Mouse (Mus musculus) CD4-positive, CD25-positive, alpha-beta regulatory T cell, adult 4 months (primary cell): ENCODE results near the gene Gm44. TPM values are rescaled to one million over a fixed set of nuclear protein-coding genes. Genes with fewer than 3 reads are reported as not detected.
"Not testable (repeated sequence)": the region's sequence is repeated elsewhere in the genome, so short reads cannot be mapped to it uniquely, and the experiment has no call there.

Source experiments
- ATAC-seq: one replicate; pipeline ENCODE4 v1.8.0; 2017
- polyA plus RNA-seq, 2 experiments: library from polyadenylated mRNA; unstranded; fragments of 100-300 nt; shearing (Covaris generic); gene quantifications; one replicate each; pipeline ENCODE4 v1.2.1; 2017

Gene Gm44
- polyA plus RNA-seq = not detected

GRCm38 (mm10) chrX:90891842-90892241 is at the start of gene Gm44:
Gene Gm44 (plus strand): TSS chrX:90892142.
- no peak for ATAC-seq

GRCm38 (mm10) chrX:90927989-90928388 is 36.0 kb downstream of the Gm44 start:
- ATAC-seq = no peak

- not testable (repeated sequence) for ATAC-seq
Observed at GRCm38 (mm10) chrX:90938211-90938610, 46.3 kb downstream of the Gm44 start.
